Mouse (Mus musculus): ENCODE data around the gene Cdc42bpb.

Gene Cdc42bpb

GRCm38 (mm10) chr12:111283573-111283972 lies 93.9 kb downstream of the Cdc42bpb start:
- DNase-seq (ENCODE audit: low spot score): no peak

DNA sequence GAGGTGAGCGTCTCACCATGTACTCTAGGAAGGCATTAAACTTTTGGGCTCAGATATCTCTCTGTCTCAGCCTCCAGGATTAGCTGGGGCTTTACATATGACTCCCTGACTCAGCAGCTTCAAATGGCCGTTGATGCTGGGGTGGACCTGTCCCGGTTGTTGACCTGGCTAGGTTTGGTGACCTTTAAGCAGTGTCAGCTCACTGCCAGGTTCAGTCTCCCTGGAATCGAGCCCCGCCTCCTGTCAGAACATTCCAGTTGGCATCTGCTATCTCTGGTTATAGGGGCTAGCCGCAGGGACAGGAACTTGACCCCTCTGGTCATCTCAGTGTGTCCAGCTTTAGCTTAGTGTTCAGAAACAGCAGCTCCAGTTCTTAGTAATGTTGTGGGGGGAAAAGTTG lies 101.1 kb downstream of the Cdc42bpb start:
- no peak for DNase-seq (ENCODE audit: low spot score)

DNA sequence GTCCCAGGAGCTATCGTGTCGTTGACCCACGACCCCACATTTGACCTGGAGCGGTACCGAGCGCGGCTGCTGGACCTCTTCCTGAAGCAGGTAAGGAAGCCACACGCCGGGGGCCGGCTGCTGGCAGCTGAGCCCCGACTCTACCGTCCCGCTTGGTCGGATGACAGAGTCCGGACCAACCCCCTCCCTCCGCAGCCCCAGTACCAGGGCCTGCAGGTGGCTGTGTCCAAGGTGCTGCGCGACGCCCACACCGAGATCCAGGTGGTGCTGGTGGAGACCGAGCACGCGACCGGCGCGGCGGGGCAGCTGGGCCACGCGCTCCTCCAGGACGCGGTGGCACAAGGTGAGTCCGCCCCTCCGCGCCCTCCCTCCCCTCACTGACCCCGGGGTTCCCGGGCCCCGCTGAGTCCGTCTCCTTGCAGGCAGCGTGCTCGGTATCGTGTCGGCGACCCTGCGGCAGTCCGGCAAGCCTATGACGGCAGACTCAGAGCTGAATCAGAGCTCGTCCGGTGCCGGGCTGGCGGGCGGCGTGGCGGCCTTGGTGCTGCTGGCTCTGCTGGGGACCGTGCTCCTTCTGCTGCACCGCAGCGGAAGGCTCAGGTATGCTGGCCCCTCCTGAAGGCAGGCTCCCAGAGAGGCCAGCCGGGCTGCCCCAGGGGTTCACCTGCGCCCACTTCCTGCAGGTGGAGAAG lies 102.2 kb downstream of the Cdc42bpb start:
- no peak for DNase-seq (ENCODE audit: low spot score)

- no peak for DNase-seq (ENCODE audit: low spot score)
These were observed 102.9 kb downstream of the Cdc42bpb start for GRCm38 (mm10) chr12:111274447-111275149.

DNA sequence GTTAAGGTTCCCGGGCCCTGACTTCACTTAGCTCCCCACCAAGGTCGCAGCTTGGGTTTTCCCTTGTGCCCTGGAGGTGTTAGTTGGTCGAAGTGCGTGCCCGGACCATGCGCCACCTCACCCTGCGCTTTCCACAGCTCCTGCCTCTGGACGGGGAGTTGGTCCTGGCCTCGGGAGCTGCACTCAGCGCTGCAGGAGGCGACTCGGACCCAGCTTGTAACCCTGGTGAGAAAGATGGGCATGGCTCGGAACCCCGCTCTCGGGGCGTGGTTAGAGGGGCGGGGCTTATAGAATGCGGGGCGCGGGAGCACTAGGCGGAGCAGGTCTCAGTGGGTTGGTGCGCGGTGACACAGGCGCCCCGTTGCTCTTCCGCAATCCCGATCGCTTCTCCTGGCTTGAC lies 103.5 kb downstream of the Cdc42bpb start:
- DNase-seq (ENCODE audit: low spot score): no peak

DNA sequence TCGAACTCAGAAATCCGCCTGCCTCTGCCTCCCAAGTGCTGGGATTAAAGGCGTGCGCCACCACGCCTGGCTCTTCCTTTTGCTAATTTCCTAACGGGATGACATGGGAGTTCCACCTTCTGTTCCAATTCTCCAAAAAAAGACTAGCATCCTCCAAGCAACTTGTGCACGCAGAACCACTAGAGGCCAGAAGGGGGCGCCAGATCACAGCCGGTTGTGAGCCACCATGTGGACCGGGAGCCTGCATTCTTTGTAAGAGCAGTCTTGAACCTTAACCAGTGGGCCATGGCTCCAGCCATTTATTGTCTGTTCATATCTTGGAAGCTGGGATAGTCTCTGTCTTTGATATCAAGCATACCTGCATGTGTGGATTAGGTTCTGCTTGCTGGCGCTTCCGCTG lies 105.1 kb downstream of the Cdc42bpb start:
- peak; percentile 34 for DNase-seq (ENCODE audit: low spot score)

DNA sequence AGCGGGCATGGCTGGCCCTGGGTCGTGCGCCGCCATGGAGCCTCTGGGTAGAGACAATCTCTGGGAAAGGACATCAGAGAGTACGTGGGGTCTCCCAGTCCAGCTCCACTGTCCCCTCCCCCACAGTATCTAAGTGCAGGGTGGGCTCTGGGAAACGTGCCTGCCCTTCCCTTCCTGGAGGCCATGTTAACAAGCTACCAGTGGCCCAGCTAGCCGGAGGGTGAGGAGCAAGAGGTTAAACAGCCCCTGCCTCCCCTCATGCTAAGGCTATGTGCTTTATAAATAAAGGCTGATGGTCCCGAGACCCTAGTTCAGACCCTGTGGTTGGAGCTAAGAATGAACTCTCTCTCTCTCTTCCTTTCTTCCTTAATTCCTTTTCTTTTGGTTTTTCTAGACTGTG lies 105.6 kb downstream of the Cdc42bpb start:
- no peak for DNase-seq (ENCODE audit: low spot score)

DNA sequence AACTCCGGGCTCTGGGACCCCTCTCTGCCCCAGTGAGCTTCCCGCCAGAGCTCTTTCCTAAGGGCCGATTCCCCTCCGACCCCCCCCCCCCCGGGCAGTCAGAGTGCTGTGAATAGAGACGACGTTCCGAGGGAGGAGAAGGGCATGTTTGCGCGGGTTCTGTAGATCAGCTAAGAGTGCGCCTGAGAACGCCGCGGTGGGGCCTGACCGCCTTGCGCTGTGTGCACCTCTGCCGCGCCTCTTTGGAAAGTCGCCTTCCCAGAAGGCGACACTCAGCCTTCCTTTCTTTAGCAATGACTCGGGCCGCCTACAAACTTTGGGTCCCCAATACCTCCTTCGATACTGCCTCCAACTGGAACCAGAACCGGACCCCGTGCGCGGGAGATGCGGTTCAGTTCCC lies 106.1 kb downstream of the Cdc42bpb start:
- no peak for DNase-seq (ENCODE audit: low spot score)

DNA sequence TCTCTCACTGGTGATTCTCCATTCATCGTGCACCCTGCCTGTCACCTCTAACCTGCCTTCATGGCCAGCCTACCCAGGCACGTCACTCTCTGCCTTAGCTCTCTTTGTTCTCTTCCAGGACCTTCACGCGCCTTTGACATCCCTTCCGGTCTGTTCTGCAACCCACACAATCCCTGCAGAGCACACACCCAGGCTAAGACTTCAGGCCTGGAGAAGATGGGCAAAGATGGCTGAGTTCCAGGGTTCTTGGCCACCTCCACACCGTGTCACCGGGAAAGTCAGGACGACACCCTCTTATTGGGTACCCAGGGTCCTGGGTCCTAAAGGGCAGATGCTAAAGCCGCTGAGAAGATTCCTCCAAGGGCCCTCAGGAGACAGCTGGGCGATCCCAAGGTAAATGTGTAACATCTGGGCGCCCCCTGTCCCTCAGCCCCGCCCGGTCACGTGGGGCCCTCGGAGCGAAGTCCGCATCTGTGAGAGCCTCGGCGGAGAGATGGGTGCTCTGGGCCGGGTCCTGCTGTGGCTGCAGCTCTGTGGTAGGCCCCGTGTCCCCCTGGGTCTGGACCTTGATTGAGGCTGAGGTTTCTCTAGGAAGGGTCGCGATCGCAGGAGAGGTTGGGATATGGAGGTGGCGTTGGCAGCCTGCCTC lies 106.8 kb downstream of the Cdc42bpb start, which contains the start of gene Amn:
Gene Amn (plus strand): TSS at position 467 of the 649 bp plus-strand sequence.
- DNase-seq (ENCODE audit: low spot score): no peak

- DNase-seq (ENCODE audit: low spot score): no peak
These were observed 109.7 kb downstream of the Cdc42bpb start for GRCm38 (mm10) chr12:111267673-111268325.

GRCm38 (mm10) chr12:111266592-111266991 lies 110.9 kb downstream of the Cdc42bpb start:
- no peak for DNase-seq (ENCODE audit: low spot score)

DNA sequence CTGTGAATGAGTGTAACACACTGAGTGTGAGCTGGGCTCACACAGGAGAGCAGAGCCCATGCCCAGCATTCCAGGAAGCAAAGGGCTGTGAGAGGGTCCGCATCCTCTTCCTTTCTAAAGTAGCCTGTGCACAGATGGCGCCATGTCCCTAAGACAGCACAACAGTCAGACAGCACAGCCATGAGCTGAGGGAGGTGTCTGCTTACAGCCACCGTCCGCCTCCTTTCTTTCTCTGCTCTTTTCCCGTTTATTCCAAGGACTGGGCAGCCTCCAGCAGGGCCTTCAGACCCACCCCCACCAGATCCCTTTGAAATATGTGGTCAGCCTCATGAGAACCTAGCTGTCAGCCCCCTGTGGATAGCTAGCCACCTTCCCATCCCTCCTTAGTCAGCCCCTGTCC lies 112.3 kb downstream of the Cdc42bpb start:
- DNase-seq (ENCODE audit: low spot score): no peak

DNA sequence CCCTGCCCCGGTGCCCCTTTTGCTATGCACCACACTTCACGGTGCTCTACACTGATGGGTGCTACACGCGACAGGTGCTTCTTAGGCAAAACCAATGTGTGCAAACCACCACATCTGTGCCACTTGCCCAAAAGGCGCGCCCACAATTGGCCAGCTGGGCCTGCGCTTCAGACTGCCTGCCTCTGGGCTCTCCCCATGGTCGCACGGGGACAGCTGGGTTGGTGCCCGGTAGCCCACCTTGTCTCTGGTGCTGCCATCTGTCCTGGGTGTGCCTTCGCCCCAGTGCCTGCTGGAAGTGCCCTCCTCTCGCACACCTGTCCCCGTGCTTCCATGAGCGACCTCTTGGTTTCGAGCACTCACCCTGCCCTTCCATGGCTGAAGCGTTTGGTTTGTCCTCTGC lies 113.9 kb downstream of the Cdc42bpb start:
- DNase-seq (ENCODE audit: low spot score): no peak

DNA sequence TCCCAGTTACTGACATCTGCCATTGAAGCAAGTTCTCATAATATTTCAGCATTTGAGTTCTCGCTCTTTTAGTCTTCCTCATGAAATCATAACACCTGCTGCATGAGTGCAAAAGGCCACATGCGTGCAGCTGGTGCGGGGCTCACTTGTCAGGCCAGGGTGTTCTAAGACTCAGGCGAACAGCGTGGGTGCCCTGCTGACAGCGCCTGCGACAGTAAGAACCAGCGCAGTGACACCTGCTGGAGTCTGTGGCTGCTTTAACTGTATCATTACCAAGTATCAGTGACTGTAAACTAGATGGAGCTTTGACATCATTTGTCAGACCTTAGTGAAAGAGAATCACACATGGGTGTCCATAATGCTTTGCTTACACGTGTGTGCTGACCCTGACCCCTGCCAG lies 126.3 kb downstream of the Cdc42bpb start:
- DNase-seq (ENCODE audit: low spot score): no peak

DNA sequence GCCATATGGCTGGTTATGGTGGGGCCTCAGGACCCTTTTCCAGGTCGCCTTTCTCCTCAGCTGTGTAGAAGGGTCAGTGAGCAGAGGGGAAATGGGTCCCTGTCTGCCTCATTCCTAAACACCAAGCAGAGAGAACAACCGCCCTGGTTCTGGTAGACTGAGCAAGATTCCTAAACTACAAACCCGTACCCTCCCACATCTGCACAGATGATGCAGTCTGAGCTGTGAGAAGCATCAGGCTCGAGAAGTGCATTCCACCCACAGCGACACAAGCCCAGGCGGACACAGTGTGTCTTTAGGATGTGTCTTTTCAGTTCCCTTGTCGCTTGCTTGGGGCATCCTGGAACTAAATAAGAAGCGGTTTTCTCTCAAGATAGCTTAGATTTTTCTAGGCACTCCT lies 127.4 kb downstream of the Cdc42bpb start:
- DNase-seq (ENCODE audit: low spot score): no peak

DNA sequence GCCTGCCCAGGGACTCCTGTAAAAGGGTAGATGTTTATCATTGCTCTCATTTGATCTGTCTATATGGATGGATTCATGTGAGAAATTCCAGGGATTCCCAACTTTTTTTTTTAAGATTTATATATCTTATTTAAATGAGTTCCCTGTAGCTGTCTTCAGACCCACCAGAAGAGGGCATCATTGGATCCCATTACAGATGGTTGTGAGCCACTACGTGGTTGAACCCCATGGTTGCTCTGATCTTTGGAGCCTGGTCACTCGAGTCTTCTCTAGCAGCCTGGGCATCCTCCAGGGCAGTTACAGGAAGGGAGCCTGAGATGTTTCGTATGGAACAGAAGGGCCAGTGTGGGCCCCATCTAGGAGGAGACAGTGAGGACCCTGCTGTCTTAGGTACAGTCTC lies 128.4 kb downstream of the Cdc42bpb start:
- no peak for DNase-seq (ENCODE audit: low spot score)

DNA sequence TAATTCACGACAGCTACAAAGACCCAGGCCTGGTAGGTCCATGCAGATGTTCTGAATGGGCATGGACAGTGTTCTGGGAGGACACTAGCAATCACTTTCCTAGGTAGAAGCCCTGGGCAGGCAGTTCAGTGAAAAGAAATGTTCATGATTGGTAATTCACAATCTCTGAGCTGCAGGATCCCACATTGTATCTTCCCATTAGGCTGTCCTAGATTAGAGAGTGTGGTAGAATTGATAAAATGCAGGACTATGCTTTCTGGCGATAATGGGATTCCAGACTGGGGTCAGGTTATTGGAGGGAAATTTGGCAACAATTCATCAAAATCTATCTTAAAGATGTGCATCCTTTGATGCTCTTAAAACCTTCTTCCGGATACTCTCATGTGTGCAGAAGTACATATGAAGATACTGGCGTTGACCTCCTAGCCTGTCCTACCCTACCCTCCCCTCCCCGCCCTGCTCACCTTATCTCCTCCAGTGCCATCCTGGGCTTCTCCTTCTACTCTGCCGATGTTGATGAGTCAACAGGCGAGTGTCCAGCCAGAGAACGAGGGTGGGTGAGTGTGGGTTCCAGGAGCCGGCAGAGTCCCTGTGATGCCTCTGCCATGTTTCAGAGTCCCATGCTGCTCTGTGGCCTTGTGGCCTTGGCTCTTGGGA lies 130.6 kb downstream of the Cdc42bpb start:
- peak; percentile 6 for DNase-seq (ENCODE audit: low spot score)

DNA sequence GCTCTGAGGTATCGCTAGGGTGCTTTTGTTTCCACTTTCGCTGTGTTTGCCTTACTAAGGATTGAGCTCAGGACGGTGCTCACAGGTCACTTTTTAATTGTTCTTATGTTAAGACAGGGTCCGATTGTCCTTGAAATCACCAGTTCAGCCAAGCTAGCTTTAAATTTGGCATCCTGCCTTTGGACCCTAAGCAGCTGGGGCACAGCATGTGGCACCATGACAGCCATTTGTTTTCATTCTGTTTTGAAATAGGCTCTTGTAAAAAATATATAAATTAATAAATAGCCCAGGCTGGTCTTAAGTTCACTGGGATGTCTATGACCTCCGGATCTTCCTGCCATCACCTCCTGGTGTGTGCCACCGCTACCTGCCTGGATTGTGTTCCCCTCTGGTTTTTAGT lies 132.4 kb downstream of the Cdc42bpb start:
- no peak for DNase-seq (ENCODE audit: low spot score)

- no peak for DNase-seq (ENCODE audit: low spot score)
These were observed 133.8 kb downstream of the Cdc42bpb start for GRCm38 (mm10) chr12:111243733-111244132.

All from MN1 (cell line).